Mouse (Mus musculus) CH12.LX (cell line): Measurements from ENCODE around the gene Itgb3bp.

Experiments used
- CTCF ChIP-seq, 2 experiments: IDR thresholded peaks in 1 of 2; conservative IDR thresholded peaks in 1 of 2; 2 replicates each; pipeline ENCODE4 v1.5.1; 2011 to 2012; ENCODE audit warnings: low read depth in 2 of 2, low read length in 2 of 2, improper control_type of control experiment in 1 of 2, inconsistent platforms in 1 of 2, mild to moderate bottlenecking in 1 of 2, moderate library complexity in 1 of 2
- EP300 ChIP-seq: IDR thresholded peaks from 2 replicates; pipeline ENCODE4 v1.6.1; 2011; ENCODE audit warnings: low read length, improper control_type of control experiment
- GABPA ChIP-seq: IDR thresholded peaks from 2 replicates; pipeline ENCODE4 v1.6.1; 2012; ENCODE audit warnings: low read depth, low read length, improper control_type of control experiment, inconsistent platforms; ENCODE audit not compliant: insufficient replicate concordance
- HCFC1 ChIP-seq: IDR thresholded peaks from 2 replicates; pipeline ENCODE4 v1.6.1; 2012; ENCODE audit warnings: low read depth, mild to moderate bottlenecking, inconsistent platforms, low read length, improper control_type of control experiment
- MAZ ChIP-seq: IDR thresholded peaks from 2 replicates; pipeline ENCODE4 v1.6.1; 2012; ENCODE audit warnings: low read depth, mild to moderate bottlenecking, inconsistent platforms, low read length, improper control_type of control experiment, moderate library complexity
- RCOR1 ChIP-seq: conservative IDR thresholded peaks from 2 replicates; pipeline ENCODE4 v1.6.1; 2012; ENCODE audit warnings: low read depth, mild to moderate bottlenecking, inconsistent platforms, low read length, improper control_type of control experiment
- USF2 ChIP-seq: conservative IDR thresholded peaks from 2 replicates; pipeline ENCODE4 v1.6.1; 2011; ENCODE audit warnings: low read depth, low read length, improper control_type of control experiment
- ZC3H11A ChIP-seq: IDR thresholded peaks from 2 replicates; pipeline ENCODE4 v1.6.1; 2012; ENCODE audit warnings: low read depth, mild to moderate bottlenecking, inconsistent platforms, low read length, improper control_type of control experiment
- ZNF384 ChIP-seq: IDR thresholded peaks from 2 replicates; pipeline ENCODE4 v1.6.1; 2012; ENCODE audit warnings: low read depth, low read length, improper control_type of control experiment, inconsistent platforms

- no peak for TF ChIP-seq CTCF (conservative IDR thresholded peaks at IDR 0.05 in 1 of 2, IDR thresholded peaks at IDR 0.05 in 1 of 2; ENCODE audit: low read depth in 2 of 2, low read length in 2 of 2)
- no peak for TF ChIP-seq EP300
- TF ChIP-seq MAZ: no peak
- no peak for TF ChIP-seq USF2
- no peak for TF ChIP-seq ZC3H11A
- TF ChIP-seq HCFC1: no peak
- no peak for TF ChIP-seq RCOR1
- TF ChIP-seq GABPA: no peak
- no peak for TF ChIP-seq ZNF384
Observed at GRCm38 (mm10) chr4:99953904-99954303, 24.3 kb upstream of the Itgb3bp start.
